Mouse (Mus musculus) erythroblast, embryonic 14.5 days (primary cell): ENCODE data around the gene BC067074.

Experiments
- GATA1 ChIP-seq: IDR thresholded peaks from 2 replicates; pipeline ENCODE4 v1.6.1; 2012; ENCODE audit warnings: low read length, inconsistent platforms, mixed read lengths
- TAL1 ChIP-seq: IDR thresholded peaks from 3 replicates; pipeline ENCODE4 v1.6.1; 2012; ENCODE audit warnings: low read length, inconsistent platforms, mixed read lengths

GRCm38 (mm10) chr13:113334773-113335172 is 41.8 kb downstream of the BC067074 start:
- TF ChIP-seq TAL1: no peak
- no peak for TF ChIP-seq GATA1
